Mouse (Mus musculus): ENCODE measurements around the gene Tex261.
A peak's percentile ranks its signal among the peaks of the same experiment; 100 is the strongest.

The Tex261 gene

DNA sequence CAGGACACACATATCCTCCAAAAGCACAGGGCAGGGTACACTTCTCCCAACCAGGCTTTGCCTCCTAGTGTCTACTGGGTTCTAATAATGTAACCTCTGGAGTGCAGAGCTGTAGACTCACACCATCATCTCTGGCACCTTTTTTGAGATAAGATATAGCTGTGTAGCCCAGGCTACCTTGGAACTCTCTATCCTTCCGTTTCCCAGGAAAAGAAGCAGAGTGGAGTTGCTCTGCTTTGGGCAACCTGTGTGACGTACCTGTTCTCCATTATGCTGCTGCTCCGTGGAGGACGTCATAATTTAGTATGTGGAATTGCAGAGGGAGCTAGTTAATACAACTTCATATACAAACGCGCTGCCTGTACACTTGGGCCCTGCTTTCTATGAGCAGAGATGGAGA, 13.3 kb downstream of the Tex261 start, which contains the start of gene Ankrd53:
TSS of gene Ankrd53 (plus strand) at position 301 of the 400 bp plus-strand sequence.
- no peak for DNase-seq (ENCODE audit: low read depth, low spot score)

GRCm38 (mm10) chr6:83756051-83756450, 19.6 kb downstream of the Tex261 start:
- no peak for DNase-seq (ENCODE audit: low read depth, low spot score)

- peak; percentile 36 for DNase-seq (ENCODE audit: low read depth, low spot score)
These were observed 25.4 kb downstream of the Tex261 start for GRCm38 (mm10) chr6:83750171-83750684.

DNA sequence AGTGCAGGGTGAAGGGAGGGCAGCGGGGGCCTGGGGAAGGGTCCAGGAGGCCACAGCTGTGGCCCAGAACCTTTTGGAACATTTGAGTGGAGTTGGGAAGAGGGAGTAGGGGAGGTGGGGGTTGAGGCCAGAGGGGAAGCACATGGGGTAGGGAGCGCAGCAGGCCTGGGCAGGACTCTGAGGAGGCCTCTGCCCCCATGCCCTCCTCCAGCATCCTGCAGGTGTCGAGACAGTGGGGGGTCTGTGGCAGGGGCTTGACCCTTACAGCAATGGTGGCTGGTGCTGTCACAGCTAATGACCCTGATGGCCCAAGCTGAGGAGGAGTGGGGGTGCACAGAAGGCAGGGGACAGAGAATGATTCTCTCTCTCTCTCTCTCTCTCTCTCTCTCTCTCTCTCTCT, 26.3 kb downstream of the Tex261 start:
- no peak for DNase-seq (ENCODE audit: low read depth, low spot score)

DNA sequence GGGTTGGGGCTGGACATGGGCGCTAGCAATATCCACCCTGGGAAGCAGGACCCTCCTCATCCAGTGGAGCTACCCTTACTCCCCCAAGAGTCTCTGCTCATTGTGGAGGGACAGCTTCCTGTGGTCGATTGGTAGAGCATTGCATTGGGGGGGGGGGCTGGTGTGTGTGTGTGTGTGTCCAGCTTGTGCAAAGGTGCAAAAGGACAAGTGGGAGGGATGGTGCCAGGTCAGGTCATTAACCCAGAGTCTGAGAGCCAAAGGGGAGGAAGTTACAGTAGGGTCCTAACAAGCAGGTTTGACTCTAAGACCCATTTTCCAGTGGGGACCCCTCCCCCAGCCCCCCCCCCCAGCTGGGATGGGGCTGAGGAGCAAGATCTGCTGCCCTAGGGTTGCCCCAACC, 30.1 kb downstream of the Tex261 start:
- DNase-seq (ENCODE audit: low read depth, low spot score), result no peak

GRCm38 (mm10) chr6:83744557-83744956, 31.1 kb downstream of the Tex261 start:
- DNase-seq (ENCODE audit: low read depth, low spot score), result no peak

- DNase-seq (ENCODE audit: low read depth, low spot score), result no peak
These were observed 31.5 kb downstream of the Tex261 start for GRCm38 (mm10) chr6:83744126-83744525.

DNA sequence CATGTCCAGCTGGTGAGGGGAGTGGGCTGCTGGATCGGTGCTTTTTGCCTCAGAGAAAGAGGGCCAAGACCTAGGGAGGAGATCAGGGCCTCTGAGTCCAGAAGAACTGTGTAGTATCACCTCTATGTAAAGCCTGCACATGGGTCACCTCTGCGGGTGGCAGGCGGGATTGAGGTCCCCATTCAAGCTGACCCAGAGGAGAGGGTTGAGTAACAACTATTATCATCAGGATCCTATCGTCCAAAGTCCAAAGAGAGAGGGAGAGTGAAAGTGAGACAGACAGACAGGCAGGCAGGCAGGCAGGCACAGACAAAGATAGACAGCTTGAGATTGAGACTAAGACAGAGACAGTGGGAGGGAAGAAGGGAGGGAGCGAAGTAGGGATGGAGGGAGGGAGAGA, 32.4 kb downstream of the Tex261 start:
- DNase-seq (ENCODE audit: low read depth, low spot score), result no peak

DNA sequence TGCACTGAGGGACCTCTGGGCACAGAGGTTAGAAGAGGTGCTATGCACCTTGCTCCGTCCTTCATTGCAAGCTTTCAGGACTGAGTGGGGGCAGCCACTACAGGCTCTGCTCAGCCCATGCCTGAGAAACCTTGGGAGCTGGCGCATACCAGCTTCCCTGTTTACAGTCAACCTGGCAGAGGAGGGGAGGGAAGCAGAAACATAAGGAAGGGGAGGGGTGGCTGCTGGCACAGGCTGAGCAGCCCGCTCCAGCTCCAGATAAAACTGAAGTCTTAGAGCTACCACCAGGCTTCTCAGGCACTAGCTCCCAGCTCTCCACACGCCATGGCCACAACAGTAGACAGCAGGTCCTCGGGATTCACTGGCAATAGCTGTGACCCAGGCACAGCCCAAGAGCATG, 32.9 kb downstream of the Tex261 start, which contains the start of gene Atp6v1b1:
TSS of gene Atp6v1b1 (plus strand) at position 230 of the 400 bp plus-strand sequence.
- no peak for DNase-seq (ENCODE audit: low read depth, low spot score)

- DNase-seq (ENCODE audit: low read depth, low spot score), result no peak
These were observed 37.0 kb downstream of the Tex261 start for GRCm38 (mm10) chr6:83738596-83738995.

DNA sequence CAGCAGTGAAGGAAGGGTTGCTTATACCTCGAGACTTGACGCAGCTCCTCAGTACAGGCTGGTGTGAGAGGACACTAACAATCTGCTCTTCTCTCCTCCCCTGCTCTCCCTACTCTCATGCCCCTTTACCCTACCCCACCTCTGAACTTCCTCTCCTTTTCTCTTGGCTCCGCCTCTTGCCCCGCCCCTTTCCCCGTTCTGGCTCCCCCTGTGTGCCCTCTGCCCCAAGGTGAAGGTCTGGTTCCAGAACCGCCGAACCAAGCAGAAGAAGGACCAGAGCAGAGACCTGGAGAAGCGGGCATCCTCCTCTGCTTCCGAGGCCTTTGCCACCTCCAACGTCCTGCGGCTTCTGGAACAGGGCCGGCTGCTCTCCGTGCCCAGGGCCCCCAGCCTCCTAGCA, 38.3 kb downstream of the Tex261 start:
- no peak for DNase-seq (ENCODE audit: low read depth, low spot score)

- DNase-seq (ENCODE audit: low read depth, low spot score), result no peak
These were observed 44.5 kb downstream of the Tex261 start for GRCm38 (mm10) chr6:83731128-83731527.

DNA sequence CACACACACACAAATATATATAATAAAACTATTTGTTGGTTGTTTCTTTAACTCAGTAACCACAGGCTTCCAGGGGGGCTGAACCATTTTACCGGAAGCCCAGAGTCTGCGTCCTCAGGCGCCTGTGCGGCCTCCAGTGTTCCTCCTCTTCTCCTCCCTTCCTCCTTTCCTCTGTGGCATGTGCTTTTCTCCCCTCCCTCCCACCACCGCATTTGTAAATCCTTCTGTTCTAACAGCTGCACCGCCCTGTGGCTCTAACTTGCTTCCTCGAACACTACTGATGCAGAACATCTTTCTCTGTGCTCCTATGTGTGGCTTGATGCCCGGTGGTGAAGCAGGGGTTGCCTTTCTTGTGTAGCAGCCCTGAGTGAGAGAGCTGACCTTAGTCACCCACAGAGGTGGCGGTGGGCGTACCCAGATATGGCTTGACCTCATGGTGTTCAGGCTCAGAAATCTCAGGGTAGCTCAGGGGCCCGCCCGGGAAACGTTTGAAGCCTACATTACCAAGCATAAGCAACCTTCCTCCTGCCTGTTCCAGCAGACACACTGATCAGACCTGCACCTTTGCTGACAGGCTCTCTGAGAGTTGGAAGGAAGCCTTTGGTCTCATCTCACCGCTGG, 46.2 kb downstream of the Tex261 start:
- no peak for DNase-seq (ENCODE audit: low read depth, low spot score)

DNA sequence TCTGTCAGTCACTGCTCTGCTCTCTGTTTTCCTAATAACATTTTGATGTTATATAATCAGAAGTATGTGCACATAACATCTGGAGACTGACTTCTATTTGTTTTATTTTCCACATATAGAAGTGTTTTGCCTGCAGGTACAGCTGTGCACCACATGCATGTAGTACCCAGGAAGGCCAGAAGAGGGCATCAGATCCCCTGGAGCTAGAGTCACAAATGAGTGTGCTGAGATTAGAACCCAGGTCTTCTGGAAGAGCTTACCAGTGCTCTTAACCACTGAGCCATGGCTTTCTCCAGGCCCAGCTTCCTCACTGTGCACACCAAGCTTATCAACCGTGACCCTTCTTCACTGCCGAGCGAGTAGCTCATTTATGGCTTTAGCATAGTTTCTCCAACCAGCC, 47.1 kb downstream of the Tex261 start:
- DNase-seq (ENCODE audit: low read depth, low spot score), result no peak

- DNase-seq (ENCODE audit: low read depth, low spot score), result no peak
These were observed 48.4 kb downstream of the Tex261 start for GRCm38 (mm10) chr6:83727178-83727577.

GRCm38 (mm10) chr6:83722526-83722925, 53.1 kb downstream of the Tex261 start:
- DNase-seq (ENCODE audit: low read depth, low spot score), result no peak
